Comparison of ENCODE assay signal across 10 mouse cellular contexts in genomic region chr15:79805246-79805645, GRCm38 (mm10). TPM values are rescaled to one million over a fixed set of nuclear protein-coding genes. Genes with fewer than 3 reads are reported as not detected.
A peak's percentile ranks its signal among the peaks of the same experiment; 100 is the strongest.
DNase-seq lines count a peak whose midpoint lies in the region; ATAC-seq lines count a peak whose summit lies in the region.
"Had no signal": no experiment of that assay in that cellular context is flagged by ENCODE, and none has a peak within 500 bp of the region (broad histone marks: within the 10 kb centered on the region; RNA-seq: fewer than 3 reads in every experiment).

No protein-coding gene starts in this region.

- peak overlapping the region; percentile 89 for H3K4me3 ChIP-seq in megakaryocyte, embryonic 14.5 days (replicated peaks)
- peak overlapping the region; percentile 65 for H3K4me3 ChIP-seq in limb, embryonic 12.5 days (replicated peaks)

- intact Hi-C loops in gastrocnemius, postnatal 36 days (cut with DNase I): no loop called here

- H3K4me2 ChIP-seq in limb, embryonic 12.5 days: peak overlapping the region; percentile 93; the same call in 1 of the 2 replicates

- peaks cover 93% of the 10 kb centered on the region for H3K27me3 ChIP-seq in megakaryocyte, embryonic 14.5 days (replicated peaks)
- peaks cover 92% of the 10 kb centered on the region for H3K27me3 ChIP-seq in limb, embryonic 12.5 days

- peaks cover 26% of the 10 kb centered on the region for H3K4me1 ChIP-seq in megakaryocyte, embryonic 14.5 days
- peaks cover 9% of the 10 kb centered on the region for H3K4me1 ChIP-seq in limb, embryonic 12.5 days (replicated peaks)

- ATAC-seq in megakaryocyte, adult 5-6 weeks (ENCODE audit: poor library complexity, severe bottlenecking): no peak
- no peak for ATAC-seq in limb, embryonic 12.5 days (ENCODE audit: insufficient number of reproducible peaks, insufficient read depth, low FRiP score, low TSS enrichment, low read depth)

- 21% methylated on average over 8 of the region's 8 CpGs for WGBS in limb, embryonic 12.5 days

- no peak overlapping the region for H3K27ac ChIP-seq in limb, embryonic 12.5 days
- H3K27ac ChIP-seq: liver, embryonic 15.5 days had no signal

- peak; percentile 53 for DNase-seq in cerebellum, adult 9-11 months
- no peak for DNase-seq in cerebellum, postnatal 25 days
- DNase-seq in embryo, embryonic 10 days (ENCODE audit: low spot score): no peak
- DNase-seq in gastrocnemius, adult 8-10 months (ENCODE audit: low spot score in 2 of 2): no peak
- no peak for DNase-seq in gastrocnemius, postnatal 36 days

- H3K9me3 ChIP-seq in megakaryocyte, embryonic 14.5 days: no peaks in the 10 kb centered on the region
- no peaks in the 10 kb centered on the region for H3K9me3 ChIP-seq in limb, embryonic 12.5 days
- H3K9me3 ChIP-seq: liver, embryonic 15.5 days had no signal

- H3K9ac ChIP-seq in limb, embryonic 12.5 days (replicated peaks): no peak overlapping the region
- H3K9ac ChIP-seq: liver, embryonic 15.5 days had no signal

- H3K36me3 ChIP-seq in megakaryocyte, embryonic 14.5 days (replicated peaks; ENCODE audit: low read length): no peaks in the 10 kb centered on the region
- no peaks in the 10 kb centered on the region for H3K36me3 ChIP-seq in limb, embryonic 12.5 days
- H3K36me3 ChIP-seq: liver, embryonic 15.5 days had no signal

RNA-seq across cellular contexts. Expression of gene Nptxr, which starts 0.7 kb away (rescaled TPM):
- polyA plus RNA-seq in megakaryocyte, embryonic 14.5 days (2012; ENCODE audit: insufficient read depth, low replicate concordance): 0.03 TPM in 1 of 2 replicates, not detected in the other
- total RNA-seq in megakaryocyte, adult 5-6 weeks (2015): 0.33 and 1.3 TPM in 2 replicates
- total RNA-seq in megakaryocyte, adult 5-6 weeks (2017): 0.44 and 0.49 TPM in 2 replicates
- 2.0 and 2.3 TPM in 2 replicates for polyA plus RNA-seq in limb, embryonic 12.5 days (2016; fragmentation: Nextera tagmentation; extraction: Ambion mirVana)
- total RNA-seq in gastrocnemius, adult 8-10 months (2022): under 1 TPM; 0.39 to 0.99 (median 0.64) TPM
- under 1 TPM; 0.66 to 0.72 TPM for total RNA-seq in gastrocnemius, postnatal 36 days (2021)

RNA-seq across cellular contexts. Expression of gene Dnal4, which starts 27.6 kb away (rescaled TPM):
- 23.4 and 30.0 TPM in 2 replicates for polyA plus RNA-seq in megakaryocyte, embryonic 14.5 days (2012; ENCODE audit: insufficient read depth, low replicate concordance)
- 13.9 and 14.1 TPM in 2 replicates for total RNA-seq in megakaryocyte, adult 5-6 weeks (2015)
- total RNA-seq in megakaryocyte, adult 5-6 weeks (2017): 9.6 and 12.3 TPM in 2 replicates
- 71.0 and 71.2 TPM in 2 replicates for polyA plus RNA-seq in limb, embryonic 12.5 days (2016; fragmentation: Nextera tagmentation; extraction: Ambion mirVana)
- 1 to 10 TPM; 4.8 to 6.5 (median 5.2) TPM for total RNA-seq in gastrocnemius, adult 8-10 months (2022)
- total RNA-seq in gastrocnemius, postnatal 36 days (2021): 1 to 10 TPM; 4.9 to 6.0 TPM

RNA-seq across cellular contexts. Expression of gene Npcd, which starts 28.8 kb away (rescaled TPM):
- polyA plus RNA-seq in megakaryocyte, embryonic 14.5 days (2012; ENCODE audit: insufficient read depth, low replicate concordance): 0.09 TPM in 1 of 2 replicates, not detected in the other
- total RNA-seq in megakaryocyte, adult 5-6 weeks (2015): not detected in 2 replicates
- not detected in 2 replicates for total RNA-seq in megakaryocyte, adult 5-6 weeks (2017)
- polyA plus RNA-seq in limb, embryonic 12.5 days (2016; fragmentation: Nextera tagmentation; extraction: Ambion mirVana): not detected in 2 replicates
- total RNA-seq in gastrocnemius, adult 8-10 months (2022): under 1 TPM in 2 of 4 experiments, not detected in 2; 0.32 to 0.47 TPM
- under 1 TPM in 1 of 2 experiments, not detected in 1; 0.26 TPM for total RNA-seq in gastrocnemius, postnatal 36 days (2021)
- polyA plus RNA-seq: intestine, embryonic 14.5 days; liver, embryonic 15.5 days had no signal

RNA-seq across cellular contexts. Expression of gene Cbx6, which starts 29.2 kb away (rescaled TPM):
- 17.1 and 24.0 TPM in 2 replicates for polyA plus RNA-seq in megakaryocyte, embryonic 14.5 days (2012; ENCODE audit: insufficient read depth, low replicate concordance)
- 2.3 and 3.9 TPM in 2 replicates for total RNA-seq in megakaryocyte, adult 5-6 weeks (2015)
- total RNA-seq in megakaryocyte, adult 5-6 weeks (2017): 3.5 and 6.7 TPM in 2 replicates
- polyA plus RNA-seq in limb, embryonic 12.5 days (2016; fragmentation: Nextera tagmentation; extraction: Ambion mirVana): 27.9 and 28.2 TPM in 2 replicates
- total RNA-seq in gastrocnemius, adult 8-10 months (2022): 1 to 10 TPM; 6.1 to 8.5 (median 7.9) TPM
- total RNA-seq in gastrocnemius, postnatal 36 days (2021): 10 to 100 TPM; 10.4 to 12.7 TPM
